Mouse (Mus musculus): ENCODE data around the gene Srebf1. TPM values are rescaled to one million over a fixed set of nuclear protein-coding genes. Genes with fewer than 3 reads are reported as not detected.
A peak's percentile ranks its signal among the peaks of the same experiment; 100 is the strongest.

The Srebf1 gene
- polyA plus RNA-seq, 1 experiment from 2014 or later: 51.7 TPM

DNA sequence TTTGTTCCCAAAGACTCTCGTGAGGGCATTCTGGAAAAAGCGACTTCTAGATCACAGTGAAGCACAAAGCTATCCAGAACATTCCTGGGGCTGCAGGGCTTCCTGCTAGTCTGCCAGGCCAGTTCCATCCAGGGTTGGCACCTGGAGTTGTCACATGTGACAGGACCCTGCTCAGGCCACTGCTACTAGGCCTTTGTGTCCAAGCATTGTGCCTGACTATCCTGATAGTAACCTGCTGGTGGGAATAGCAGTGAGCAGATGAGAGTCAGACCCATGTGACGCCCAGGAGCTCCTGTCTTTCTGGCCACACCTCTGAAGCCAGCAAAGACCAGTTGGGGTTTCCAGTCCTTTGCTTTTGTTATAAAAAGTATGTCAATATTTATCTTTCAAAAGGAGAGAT is 50.3 kb downstream of the Srebf1 start:
- no peak overlapping the region for H3K9ac ChIP-seq (ENCODE audit: low read depth, low read length)
- no peak overlapping the region for H3K4me2 ChIP-seq (ENCODE audit: low read depth, low read length)
- no peaks in the 10 kb centered on the region for H3K36me3 ChIP-seq (ENCODE audit: control insufficient read depth, insufficient read depth)
- H3K4me1 ChIP-seq (ENCODE audit: control insufficient read depth, low read depth, low read length): peaks cover 24% of the 10 kb centered on the region
- no peak overlapping the region for H3K27ac ChIP-seq (ENCODE audit: low read length)
- H3K9me3 ChIP-seq (replicated peaks; ENCODE audit: control insufficient read depth, low read length): no peaks in the 10 kb centered on the region
- WGBS (ENCODE audit: insufficient replicate concordance): 62% methylated on average over 3 of the region's 3 CpGs
- no peak overlapping the region for H3K4me3 ChIP-seq (ENCODE audit: low read depth, low read length)
- H3K27me3 ChIP-seq (ENCODE audit: control insufficient read depth, insufficient read depth, low read depth, low read length): peaks cover 7% of the 10 kb centered on the region
- no peak for ATAC-seq (ENCODE audit: low read depth)

DNA sequence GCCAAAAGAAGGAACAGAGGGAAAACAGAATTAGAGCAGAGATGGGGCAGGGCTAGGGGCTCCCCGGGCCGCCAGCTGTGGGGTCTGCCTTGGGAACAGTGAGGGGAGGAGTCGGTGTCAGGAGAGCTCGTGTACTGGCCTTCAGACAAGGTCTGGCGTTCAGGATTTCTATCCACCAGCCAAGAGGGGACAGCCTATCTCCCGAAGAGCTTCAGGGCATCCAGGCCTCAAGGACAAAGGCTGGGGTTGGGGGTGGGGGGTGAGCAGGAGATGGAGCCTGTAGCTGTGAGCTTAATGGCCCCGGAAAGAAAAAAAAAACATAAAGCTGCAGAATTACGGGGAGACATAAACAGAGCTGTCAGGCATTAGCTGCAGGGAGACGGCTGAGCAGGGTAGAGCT is 53.6 kb downstream of the Srebf1 start:
- H3K9ac ChIP-seq (ENCODE audit: low read depth, low read length): no peak overlapping the region
- no peaks in the 10 kb centered on the region for H3K27me3 ChIP-seq (ENCODE audit: control insufficient read depth, insufficient read depth, low read depth, low read length)
- H3K4me3 ChIP-seq (ENCODE audit: low read depth, low read length): no peak overlapping the region
- H3K27ac ChIP-seq (ENCODE audit: low read length): no peak overlapping the region
- no peak overlapping the region for H3K4me2 ChIP-seq (ENCODE audit: low read depth, low read length)
- WGBS (ENCODE audit: insufficient replicate concordance): 63% methylated on average over 9 of the region's 9 CpGs
- no peak for ATAC-seq (ENCODE audit: low read depth)
- H3K36me3 ChIP-seq (ENCODE audit: control insufficient read depth, insufficient read depth): no peaks in the 10 kb centered on the region
- H3K9me3 ChIP-seq (replicated peaks; ENCODE audit: control insufficient read depth, low read length): no peaks in the 10 kb centered on the region
- peaks cover 14% of the 10 kb centered on the region for H3K4me1 ChIP-seq (ENCODE audit: control insufficient read depth, low read depth, low read length)

DNA sequence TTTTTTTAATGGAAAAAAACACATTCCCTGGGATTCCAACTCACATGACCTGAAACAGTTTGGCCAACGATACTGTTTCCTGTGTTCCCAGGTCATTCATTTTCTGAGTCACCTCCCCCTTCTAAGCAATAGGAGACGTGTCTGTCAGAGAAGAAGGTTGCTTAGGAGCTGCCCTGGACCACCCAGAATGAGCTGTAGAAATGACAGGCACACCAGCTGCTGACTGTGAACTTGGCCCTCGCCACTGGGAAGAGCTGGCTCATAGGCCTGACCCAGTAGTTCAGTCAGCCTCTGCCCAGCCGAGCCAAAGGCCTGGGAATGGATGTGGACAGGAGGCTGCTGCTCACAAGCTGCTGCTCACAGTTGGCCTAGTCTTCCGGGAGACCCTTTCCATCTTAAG is 57.3 kb downstream of the Srebf1 start:
- no peaks in the 10 kb centered on the region for H3K27me3 ChIP-seq (ENCODE audit: control insufficient read depth, insufficient read depth, low read depth, low read length)
- peaks cover 20% of the 10 kb centered on the region for H3K4me1 ChIP-seq (ENCODE audit: control insufficient read depth, low read depth, low read length)
- WGBS (ENCODE audit: insufficient replicate concordance): 72% methylated on average over 5 of the region's 5 CpGs
- no peak overlapping the region for H3K9ac ChIP-seq (ENCODE audit: low read depth, low read length)
- H3K9me3 ChIP-seq (replicated peaks; ENCODE audit: control insufficient read depth, low read length): no peaks in the 10 kb centered on the region
- H3K36me3 ChIP-seq (ENCODE audit: control insufficient read depth, insufficient read depth): no peaks in the 10 kb centered on the region
- H3K4me3 ChIP-seq (ENCODE audit: low read depth, low read length): no peak overlapping the region
- H3K27ac ChIP-seq (ENCODE audit: low read length): no peak overlapping the region
- no peak for ATAC-seq (ENCODE audit: low read depth)
- H3K4me2 ChIP-seq (ENCODE audit: low read depth, low read length): no peak overlapping the region

DNA sequence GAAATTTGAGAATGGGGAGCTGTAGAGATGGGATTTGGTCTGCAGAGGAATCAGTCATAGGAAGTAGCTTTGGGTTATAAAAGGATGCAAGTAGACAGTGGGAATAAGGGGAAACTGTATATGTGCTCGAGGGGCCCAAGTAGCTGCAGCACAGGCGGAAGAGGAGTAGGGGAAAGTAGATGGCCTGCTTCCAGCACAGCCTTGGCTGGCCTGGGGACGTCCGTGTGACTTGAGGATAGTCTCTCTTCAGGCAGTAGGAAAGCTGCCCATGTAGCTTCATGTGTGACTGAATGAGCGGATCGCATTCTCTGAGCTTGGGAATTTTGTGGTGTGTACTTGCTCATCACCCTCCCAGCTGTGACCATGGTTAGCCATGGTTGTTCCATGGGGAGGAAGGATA is 57.9 kb downstream of the Srebf1 start:
- Histone ChIP-seq H3K27me3 (ENCODE audit: control insufficient read depth, insufficient read depth, low read depth, low read length) (no peaks in the 10 kb centered on the region), H3K4me3 (ENCODE audit: low read depth, low read length) (no peak overlapping the region), H3K4me1 (ENCODE audit: control insufficient read depth, low read depth, low read length) (peaks cover 26% of the 10 kb centered on the region), H3K27ac (ENCODE audit: low read length) (no peak overlapping the region), H3K4me2 (ENCODE audit: low read depth, low read length) (no peak overlapping the region), H3K9ac (ENCODE audit: low read depth, low read length) (no peak overlapping the region), H3K36me3 (ENCODE audit: control insufficient read depth, insufficient read depth) (no peaks in the 10 kb centered on the region), H3K9me3 (replicated peaks; ENCODE audit: control insufficient read depth, low read length) (no peaks in the 10 kb centered on the region)
- no peak for ATAC-seq (ENCODE audit: low read depth)
- 71% methylated on average over 6 of the region's 6 CpGs for WGBS (ENCODE audit: insufficient replicate concordance)

DNA sequence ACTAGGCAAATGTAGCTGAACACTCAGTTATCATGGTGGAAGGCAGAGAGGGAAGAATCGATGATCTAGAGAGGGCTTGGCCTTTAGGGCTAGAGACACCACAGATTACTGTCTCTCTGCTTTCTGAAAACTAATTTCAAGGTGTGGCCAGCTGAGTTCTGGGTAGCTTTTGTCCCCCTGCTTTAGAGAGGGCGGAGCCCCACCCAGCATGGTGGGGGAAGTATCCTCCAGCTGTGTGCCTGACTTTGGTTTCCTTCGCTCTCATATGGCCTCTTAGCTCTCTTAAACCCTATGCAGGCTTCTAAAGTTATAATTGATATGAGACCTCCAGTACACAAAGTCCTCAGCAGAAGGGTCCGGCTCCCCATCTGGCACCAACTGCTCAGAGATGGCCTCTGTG is 59.0 kb downstream of the Srebf1 start:
- Histone ChIP-seq H3K9me3 (replicated peaks; ENCODE audit: control insufficient read depth, low read length) (no peaks in the 10 kb centered on the region), H3K4me2 (ENCODE audit: low read depth, low read length) (no peak overlapping the region), H3K4me1 (ENCODE audit: control insufficient read depth, low read depth, low read length) (peaks cover 36% of the 10 kb centered on the region), H3K4me3 (ENCODE audit: low read depth, low read length) (no peak overlapping the region), H3K9ac (ENCODE audit: low read depth, low read length) (no peak overlapping the region), H3K27me3 (ENCODE audit: control insufficient read depth, insufficient read depth, low read depth, low read length) (no peaks in the 10 kb centered on the region), H3K27ac (ENCODE audit: low read length) (peak overlapping the region; percentile 3; the same call in 1 of the 2 replicates), H3K36me3 (ENCODE audit: control insufficient read depth, insufficient read depth) (no peaks in the 10 kb centered on the region)
- 77% methylated on average over 4 of the region's 4 CpGs for WGBS (ENCODE audit: insufficient replicate concordance)
- ATAC-seq (ENCODE audit: low read depth): no peak

DNA sequence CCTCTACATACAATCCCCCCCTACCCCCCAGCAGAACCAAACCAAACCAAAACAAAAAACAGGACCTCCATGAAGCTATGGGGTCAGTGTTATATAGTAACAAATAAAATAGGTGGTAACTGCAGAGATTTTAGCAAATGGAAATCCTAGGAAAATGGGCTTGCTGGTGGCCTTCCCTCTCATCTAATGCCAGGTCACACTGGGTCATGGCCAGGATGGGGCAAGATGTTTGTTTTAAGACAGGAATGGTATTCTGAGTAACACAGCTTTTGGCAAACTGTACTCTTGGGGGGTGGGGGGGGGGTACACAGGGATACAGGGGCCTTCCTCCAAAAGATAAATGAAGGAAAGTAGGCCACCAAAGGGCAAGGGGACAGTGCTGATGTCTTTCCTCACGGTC is 59.8 kb downstream of the Srebf1 start:
- no peak overlapping the region for H3K4me3 ChIP-seq (ENCODE audit: low read depth, low read length)
- no peaks in the 10 kb centered on the region for H3K27me3 ChIP-seq (ENCODE audit: control insufficient read depth, insufficient read depth, low read depth, low read length)
- no peaks in the 10 kb centered on the region for H3K9me3 ChIP-seq (replicated peaks; ENCODE audit: control insufficient read depth, low read length)
- H3K9ac ChIP-seq (ENCODE audit: low read depth, low read length): no peak overlapping the region
- WGBS (ENCODE audit: insufficient replicate concordance): 68% methylated on average over 1 of the region's 1 CpGs
- ATAC-seq (ENCODE audit: low read depth): no peak
- H3K4me1 ChIP-seq (ENCODE audit: control insufficient read depth, low read depth, low read length): peaks cover 38% of the 10 kb centered on the region
- no peak overlapping the region for H3K27ac ChIP-seq (ENCODE audit: low read length)
- no peak overlapping the region for H3K4me2 ChIP-seq (ENCODE audit: low read depth, low read length)
- H3K36me3 ChIP-seq (ENCODE audit: control insufficient read depth, insufficient read depth): no peaks in the 10 kb centered on the region

DNA sequence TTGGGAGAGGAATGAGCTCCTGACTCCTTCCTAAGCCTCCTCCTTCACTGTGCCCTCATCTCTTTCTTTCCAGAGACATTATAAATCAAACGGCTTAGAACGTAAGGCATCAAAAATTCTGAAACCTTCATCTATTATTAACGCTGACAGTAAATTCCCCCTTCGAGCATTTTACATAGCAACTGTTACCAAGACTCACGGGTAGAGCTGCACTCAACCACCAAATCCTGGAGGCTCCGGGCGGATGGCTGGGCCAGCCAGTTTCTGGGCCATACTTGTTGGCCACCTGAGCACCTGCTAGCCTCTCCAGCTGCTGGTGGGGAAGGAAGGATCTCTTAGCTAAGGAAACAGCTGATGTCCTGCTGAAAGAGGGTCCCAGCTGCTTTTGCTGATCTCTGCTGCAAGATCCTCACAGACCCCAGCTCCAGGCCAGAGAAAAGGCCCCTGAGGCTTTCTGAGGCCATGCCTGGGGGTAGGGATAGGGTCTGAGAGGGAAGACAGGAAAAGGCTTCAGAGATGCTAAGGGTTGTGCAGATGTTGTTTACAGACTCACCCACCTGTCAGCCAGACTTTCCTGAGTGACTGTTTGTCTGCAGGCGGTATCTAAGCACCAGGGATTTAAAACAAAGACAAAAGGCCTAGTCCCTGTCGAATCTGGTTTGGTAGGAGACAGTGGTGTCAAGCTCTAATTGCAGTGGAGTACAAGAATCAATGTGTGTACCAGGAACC is 61.1 kb downstream of the Srebf1 start:
- no peaks in the 10 kb centered on the region for H3K9me3 ChIP-seq (replicated peaks; ENCODE audit: control insufficient read depth, low read length)
- H3K4me1 ChIP-seq (ENCODE audit: control insufficient read depth, low read depth, low read length): peaks cover 38% of the 10 kb centered on the region
- no peak overlapping the region for H3K4me3 ChIP-seq (ENCODE audit: low read depth, low read length)
- no peaks in the 10 kb centered on the region for H3K27me3 ChIP-seq (ENCODE audit: control insufficient read depth, insufficient read depth, low read depth, low read length)
- no peak overlapping the region for H3K4me2 ChIP-seq (ENCODE audit: low read depth, low read length)
- H3K9ac ChIP-seq (ENCODE audit: low read depth, low read length): no peak overlapping the region
- WGBS (ENCODE audit: insufficient replicate concordance): 74% methylated on average over 9 of the region's 9 CpGs
- no peak for ATAC-seq (ENCODE audit: low read depth)
- no peaks in the 10 kb centered on the region for H3K36me3 ChIP-seq (ENCODE audit: control insufficient read depth, insufficient read depth)
- H3K27ac ChIP-seq (ENCODE audit: low read length): no peak overlapping the region

DNA sequence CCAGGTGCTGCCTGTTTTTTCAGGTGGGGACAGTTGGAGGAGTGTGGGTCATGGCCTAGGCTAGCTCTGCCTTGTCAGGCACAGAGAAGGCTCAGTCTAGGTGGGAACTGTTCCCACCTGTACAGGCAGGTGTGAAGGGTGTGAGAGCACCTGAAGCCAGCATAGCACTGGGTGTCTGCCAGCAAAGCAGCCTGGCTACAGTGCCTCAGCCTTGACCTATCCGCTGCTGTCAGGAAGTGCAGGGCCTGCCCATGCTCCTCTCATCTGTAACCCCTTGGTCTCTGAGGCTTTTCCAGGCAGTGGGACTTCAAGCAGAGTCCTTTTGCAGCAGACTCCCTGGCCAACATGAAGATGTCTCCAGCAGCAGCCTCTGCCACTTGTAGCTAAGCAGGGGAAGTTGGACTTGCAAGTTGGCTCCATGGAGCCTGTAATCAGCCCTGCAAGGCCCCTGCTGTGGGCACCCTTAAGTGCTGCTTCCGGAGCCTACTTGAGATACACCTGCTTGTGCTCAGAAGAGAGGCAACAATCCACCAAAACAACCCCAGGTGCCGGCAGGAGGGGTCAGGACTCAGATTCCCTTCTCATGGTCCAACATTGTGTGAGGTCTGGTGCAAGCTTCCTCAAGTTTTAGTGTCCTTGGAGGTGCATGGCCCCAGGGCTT is 61.8 kb downstream of the Srebf1 start:
- 0 out of 2 replicates have a peak, but pooled peaks have one; percentile 20 for ATAC-seq (ENCODE audit: low read depth)
- no peaks in the 10 kb centered on the region for H3K9me3 ChIP-seq (replicated peaks; ENCODE audit: control insufficient read depth, low read length)
- no peak overlapping the region for H3K4me2 ChIP-seq (ENCODE audit: low read depth, low read length)
- H3K4me3 ChIP-seq (ENCODE audit: low read depth, low read length): no peak overlapping the region
- WGBS (ENCODE audit: insufficient replicate concordance): 48% methylated on average over 3 of the region's 3 CpGs
- no peaks in the 10 kb centered on the region for H3K27me3 ChIP-seq (ENCODE audit: control insufficient read depth, insufficient read depth, low read depth, low read length)
- no peak overlapping the region for H3K9ac ChIP-seq (ENCODE audit: low read depth, low read length)
- H3K36me3 ChIP-seq (ENCODE audit: control insufficient read depth, insufficient read depth): no peaks in the 10 kb centered on the region
- H3K27ac ChIP-seq (ENCODE audit: low read length): no peak overlapping the region
- peaks cover 38% of the 10 kb centered on the region for H3K4me1 ChIP-seq (ENCODE audit: control insufficient read depth, low read depth, low read length)

DNA sequence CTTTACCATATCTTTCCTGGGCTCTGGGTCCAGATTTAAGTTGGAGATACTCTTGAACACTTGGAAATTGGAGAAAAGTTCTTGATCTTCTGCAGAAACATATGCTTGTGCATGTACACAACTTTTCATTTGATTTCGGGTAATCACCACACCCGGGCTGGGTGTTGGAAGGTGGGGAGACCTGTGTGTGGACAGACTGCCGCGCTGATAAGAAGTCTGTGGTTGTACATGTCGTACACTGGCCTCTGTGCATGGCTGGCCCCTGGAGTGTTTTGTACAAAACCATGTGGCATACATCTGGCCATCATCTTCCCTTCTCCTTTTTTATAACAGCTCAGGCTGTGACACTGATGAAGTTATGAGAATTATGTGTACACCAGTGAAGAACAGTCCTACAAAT is 62.4 kb downstream of the Srebf1 start:
- H3K36me3 ChIP-seq (ENCODE audit: control insufficient read depth, insufficient read depth): no peaks in the 10 kb centered on the region
- no peaks in the 10 kb centered on the region for H3K27me3 ChIP-seq (ENCODE audit: control insufficient read depth, insufficient read depth, low read depth, low read length)
- ATAC-seq (ENCODE audit: low read depth): peak; percentile 85
- H3K9ac ChIP-seq (ENCODE audit: low read depth, low read length): no peak overlapping the region
- WGBS (ENCODE audit: insufficient replicate concordance): 20% methylated on average over 5 of the region's 5 CpGs
- H3K4me1 ChIP-seq (ENCODE audit: control insufficient read depth, low read depth, low read length): peaks cover 38% of the 10 kb centered on the region
- no peak overlapping the region for H3K4me3 ChIP-seq (ENCODE audit: low read depth, low read length)
- no peak overlapping the region for H3K4me2 ChIP-seq (ENCODE audit: low read depth, low read length)
- no peaks in the 10 kb centered on the region for H3K9me3 ChIP-seq (replicated peaks; ENCODE audit: control insufficient read depth, low read length)
- no peak overlapping the region for H3K27ac ChIP-seq (ENCODE audit: low read length)

Data from liver, embryonic 16.5 days (tissue).